Mouse (Mus musculus) hindbrain, embryonic 12.5 days (tissue): ENCODE measurements around the gene Sinhcaf. TPM values are rescaled to one million over a fixed set of nuclear protein-coding genes. Genes with fewer than 3 reads are reported as not detected.
A peak's percentile ranks its signal among the peaks of the same experiment; 100 is the strongest.

Experiments used
- ATAC-seq: fragments of 200-750 bp; cut with Nextera tagmentation; 2 replicates; pipeline ENCODE4 v1.8.0; 2017; ENCODE audit warnings: moderate TSS enrichment; ENCODE audit not compliant: low FRiP score
- H3K27ac ChIP-seq: fragments of 300-500 bp; sonication (generic); 2 replicates; pipeline ENCODE4 v1.5.1; 2016; ENCODE audit warnings: mild to moderate bottlenecking
- H3K27me3 ChIP-seq: fragments of 300-500 bp; sonication (generic); 2 replicates; pipeline ENCODE4 v1.6.1; 2016; ENCODE audit warnings: mild to moderate bottlenecking
- H3K36me3 ChIP-seq: fragments of 300-500 bp; sonication (generic); 2 replicates; pipeline ENCODE4 v1.6.1; 2016; ENCODE audit warnings: mild to moderate bottlenecking
- H3K4me1 ChIP-seq: fragments of 300-500 bp; sonication (generic); 2 replicates; pipeline ENCODE4 v1.6.1; 2016
- H3K4me2 ChIP-seq: fragments of 300-500 bp; sonication (generic); replicated peaks from 2 replicates; pipeline ENCODE4 v1.6.1; 2016; ENCODE audit warnings: mild to moderate bottlenecking
- H3K4me3 ChIP-seq: fragments of 300-500 bp; sonication (generic); 2 replicates; pipeline ENCODE4 v1.5.1; 2016; ENCODE audit warnings: mild to moderate bottlenecking
- H3K9ac ChIP-seq: fragments of 300-500 bp; sonication (generic); 2 replicates; pipeline ENCODE4 v1.6.1; 2016; ENCODE audit warnings: mild to moderate bottlenecking, moderate library complexity
- H3K9me3 ChIP-seq: fragments of 300-500 bp; sonication (generic); replicated peaks from 2 replicates; pipeline ENCODE4 v1.6.1; 2016; ENCODE audit warnings: mild to moderate bottlenecking
- WGBS: fragments of 180-500 bp; shearing (Covaris S2); methylation state at CpG from one replicate; pipeline ENCODE4 v1.1.7; 2016; 5-methylcytosine and 5-hydroxymethylcytosine counted together
- polyA plus RNA-seq: library from polyadenylated mRNA; unstranded; fragments of >200 nt; fragmentation: Nextera tagmentation; extraction: Ambion mirVana; gene quantifications from 2 replicates; pipeline ENCODE4 v1.2.1, GENCODE M21; 2016

Sinhcaf gene
- polyA plus RNA-seq, 1 experiment from 2014 or later = 166 TPM

GRCm38 (mm10) chr6:148972059-148972848 is 26.0 kb upstream of the Sinhcaf start:
- Histone ChIP-seq H3K4me3 (no peak overlapping the region), H3K9me3 (no peaks in the 10 kb centered on the region), H3K4me2 (no peak overlapping the region), H3K27me3 (no peaks in the 10 kb centered on the region), H3K36me3 (no peaks in the 10 kb centered on the region), H3K27ac (no peak overlapping the region), H3K9ac (no peak overlapping the region), H3K4me1 (peaks cover 4% of the 10 kb centered on the region; the same call in 1 of the 2 replicates)
- WGBS = 25% methylated on average over 9 of the region's 9 CpGs
- ATAC-seq = no peak

GRCm38 (mm10) chr6:148971385-148971940 is 25.2 kb upstream of the Sinhcaf start:
- 34% methylated on average over 9 of the region's 9 CpGs for WGBS

GRCm38 (mm10) chr6:148961285-148961684 is 15.0 kb upstream of the Sinhcaf start:
- H3K4me3 ChIP-seq = no peak overlapping the region
- WGBS = 63% methylated on average over 1 of the region's 1 CpGs
- no peaks in the 10 kb centered on the region for H3K9me3 ChIP-seq
- no peak overlapping the region for H3K4me2 ChIP-seq
- no peak for ATAC-seq
- no peaks in the 10 kb centered on the region for H3K4me1 ChIP-seq
- H3K27me3 ChIP-seq = no peaks in the 10 kb centered on the region
- no peaks in the 10 kb centered on the region for H3K36me3 ChIP-seq
- H3K9ac ChIP-seq = no peak overlapping the region
- H3K27ac ChIP-seq = no peak overlapping the region

More at GRCm38 (mm10) chr6:148971385-148971940, 25.2 kb upstream of the Sinhcaf start:
- H3K4me2 ChIP-seq = no peak overlapping the region
- H3K9ac ChIP-seq = no peak overlapping the region
- H3K4me1 ChIP-seq = peaks cover 4% of the 10 kb centered on the region; the same call in 1 of the 2 replicates
- no peaks in the 10 kb centered on the region for H3K36me3 ChIP-seq
- no peaks in the 10 kb centered on the region for H3K27me3 ChIP-seq
- no peaks in the 10 kb centered on the region for H3K9me3 ChIP-seq
- no peak for ATAC-seq
- no peak overlapping the region for H3K27ac ChIP-seq
- no peak overlapping the region for H3K4me3 ChIP-seq

GRCm38 (mm10) chr6:148959540-148960238 is 13.4 kb upstream of the Sinhcaf start:
- Histone ChIP-seq H3K36me3 (no peaks in the 10 kb centered on the region), H3K4me3 (no peak overlapping the region), H3K9me3 (no peaks in the 10 kb centered on the region), H3K4me1 (no peaks in the 10 kb centered on the region), H3K27ac (no peak overlapping the region), H3K27me3 (no peaks in the 10 kb centered on the region), H3K9ac (no peak overlapping the region), H3K4me2 (no peak overlapping the region)
- ATAC-seq = no peak
- 78% methylated on average over 4 of the region's 4 CpGs for WGBS

GRCm38 (mm10) chr6:148958712-148959111 is 12.4 kb upstream of the Sinhcaf start:
- Histone ChIP-seq H3K27me3 (no peaks in the 10 kb centered on the region), H3K36me3 (no peaks in the 10 kb centered on the region), H3K27ac (no peak overlapping the region), H3K9me3 (no peaks in the 10 kb centered on the region), H3K4me3 (no peak overlapping the region), H3K4me1 (no peaks in the 10 kb centered on the region), H3K4me2 (no peak overlapping the region), H3K9ac (no peak overlapping the region)
- WGBS = 93% methylated on average over 1 of the region's 1 CpGs
- ATAC-seq = no peak

GRCm38 (mm10) chr6:148957046-148957445 is 10.8 kb upstream of the Sinhcaf start:
- no peak overlapping the region for H3K4me2 ChIP-seq
- H3K4me1 ChIP-seq = no peaks in the 10 kb centered on the region
- H3K4me3 ChIP-seq = no peak overlapping the region
- ATAC-seq = no peak
- 81% methylated on average over 3 of the region's 3 CpGs for WGBS
- H3K9ac ChIP-seq = no peak overlapping the region
- H3K27ac ChIP-seq = no peak overlapping the region
- no peaks in the 10 kb centered on the region for H3K9me3 ChIP-seq
- H3K27me3 ChIP-seq = no peaks in the 10 kb centered on the region
- H3K36me3 ChIP-seq = no peaks in the 10 kb centered on the region

GRCm38 (mm10) chr6:148955641-148956420 is 9.6 kb upstream of the Sinhcaf start:
- Histone ChIP-seq H3K4me3 (no peak overlapping the region), H3K36me3 (no peaks in the 10 kb centered on the region), H3K4me1 (no peaks in the 10 kb centered on the region), H3K27me3 (no peaks in the 10 kb centered on the region), H3K27ac (no peak overlapping the region), H3K9me3 (no peaks in the 10 kb centered on the region), H3K9ac (no peak overlapping the region), H3K4me2 (no peak overlapping the region)
- ATAC-seq = no peak

- Histone ChIP-seq H3K27me3 (no peaks in the 10 kb centered on the region), H3K4me3 (peak overlapping the region; percentile 95), H3K27ac (peak overlapping the region; percentile 90), H3K36me3 (no peaks in the 10 kb centered on the region), H3K4me1 (peaks cover 15% of the 10 kb centered on the region), H3K4me2 (peak overlapping the region; percentile 69), H3K9ac (peak overlapping the region; percentile 67; the same call in 1 of the 2 replicates), H3K9me3 (no peaks in the 10 kb centered on the region)
- 32% methylated on average over 11 of the region's 11 CpGs for WGBS
- 0 out of 2 replicates have a peak, but pooled peaks have one; percentile 5 for ATAC-seq
These were observed 676 bp upstream of the Sinhcaf start for GRCm38 (mm10) chr6:148946881-148947405.

- peaks cover 20% of the 10 kb centered on the region for H3K4me1 ChIP-seq
- H3K27ac ChIP-seq = peak overlapping the region; percentile 90
- no peaks in the 10 kb centered on the region for H3K9me3 ChIP-seq
- H3K9ac ChIP-seq = peak overlapping the region; percentile 94
- H3K27me3 ChIP-seq = no peaks in the 10 kb centered on the region
- under 1% methylated on average over 75 of the region's 75 CpGs for WGBS
- H3K4me2 ChIP-seq = peak overlapping the region; percentile 69
- peak overlapping the region; percentile 95 for H3K4me3 ChIP-seq
- no peaks in the 10 kb centered on the region for H3K36me3 ChIP-seq
- ATAC-seq = peak; percentile 48
These were observed 508 bp downstream of the Sinhcaf start for GRCm38 (mm10) chr6:148945509-148946408.

GRCm38 (mm10) chr6:148944767-148945508 is 1.3 kb downstream of the Sinhcaf start:
- Histone ChIP-seq H3K27me3 (no peaks in the 10 kb centered on the region), H3K4me3 (peak overlapping the region; percentile 95), H3K36me3 (no peaks in the 10 kb centered on the region), H3K27ac (peak overlapping the region; percentile 90), H3K4me1 (peaks cover 20% of the 10 kb centered on the region), H3K4me2 (peak overlapping the region; percentile 69), H3K9me3 (no peaks in the 10 kb centered on the region), H3K9ac (peak overlapping the region; percentile 94)
- under 1% methylated on average over 86 of the region's 92 CpGs for WGBS
- peak; percentile 79 for ATAC-seq
